Mouse (Mus musculus): ENCODE data around the gene 4933430I17Rik.
"Not testable (repeated sequence)": the region's sequence is repeated elsewhere in the genome, so short reads cannot be mapped to it uniquely, and the experiment has no call there.

4933430I17Rik gene

GRCm38 (mm10) chr4:62524651-62525488 lies at the start of gene 4933430I17Rik, which contains the start of gene Pole3:
Gene 4933430I17Rik, plus strand, starts transcription at chr4:62525369.
Gene Pole3, minus strand, starts transcription at chr4:62525068.
- peak; percentile 97 for DNase-seq (ENCODE audit: low spot score)

- DNase-seq (ENCODE audit: low spot score): no peak
These were observed 49.4 kb upstream of the 4933430I17Rik start for GRCm38 (mm10) chr4:62475793-62476192.

GRCm38 (mm10) chr4:62477542-62478244 lies 47.5 kb upstream of the 4933430I17Rik start:
- no peak for DNase-seq (ENCODE audit: low spot score)

GRCm38 (mm10) chr4:62479593-62479936 lies 45.6 kb upstream of the 4933430I17Rik start:
- not testable (repeated sequence) for DNase-seq (ENCODE audit: low spot score)

GRCm38 (mm10) chr4:62479937-62480708 lies 45.0 kb upstream of the 4933430I17Rik start, which contains the start of gene Bspry:
Gene Bspry, plus strand, starts transcription at chr4:62480053.
- peak; percentile 64 for DNase-seq (ENCODE audit: low spot score)

GRCm38 (mm10) chr4:62480709-62481605 lies 44.2 kb upstream of the 4933430I17Rik start:
- no peak for DNase-seq (ENCODE audit: low spot score)

GRCm38 (mm10) chr4:62484928-62485327 lies 40.2 kb upstream of the 4933430I17Rik start:
- DNase-seq (ENCODE audit: low spot score): no peak

- DNase-seq (ENCODE audit: low spot score): peak; percentile 45
These were observed 39.6 kb upstream of the 4933430I17Rik start for GRCm38 (mm10) chr4:62485450-62486161.

GRCm38 (mm10) chr4:62486162-62486696 lies 38.9 kb upstream of the 4933430I17Rik start:
- no peak for DNase-seq (ENCODE audit: low spot score)

- no peak for DNase-seq (ENCODE audit: low spot score)
These were observed 38.0 kb upstream of the 4933430I17Rik start for GRCm38 (mm10) chr4:62487172-62487571.

GRCm38 (mm10) chr4:62487914-62488313 lies 37.3 kb upstream of the 4933430I17Rik start:
- DNase-seq (ENCODE audit: low spot score): no peak

GRCm38 (mm10) chr4:62492682-62493081 lies 32.5 kb upstream of the 4933430I17Rik start:
- no peak for DNase-seq (ENCODE audit: low spot score)

- DNase-seq (ENCODE audit: low spot score): no peak
These were observed 30.9 kb upstream of the 4933430I17Rik start for GRCm38 (mm10) chr4:62494230-62494629.

- DNase-seq (ENCODE audit: low spot score): no peak
These were observed 29.2 kb upstream of the 4933430I17Rik start for GRCm38 (mm10) chr4:62495946-62496345.

- DNase-seq (ENCODE audit: low spot score): no peak
These were observed 28.4 kb upstream of the 4933430I17Rik start for GRCm38 (mm10) chr4:62496815-62497214.

- DNase-seq (ENCODE audit: low spot score): no peak
These were observed 24.4 kb upstream of the 4933430I17Rik start for GRCm38 (mm10) chr4:62500799-62501198.

GRCm38 (mm10) chr4:62501534-62501933 lies 23.6 kb upstream of the 4933430I17Rik start:
- no peak for DNase-seq (ENCODE audit: low spot score)

GRCm38 (mm10) chr4:62501964-62502732 lies 23.0 kb upstream of the 4933430I17Rik start:
- DNase-seq (ENCODE audit: low spot score): peak; percentile 81

GRCm38 (mm10) chr4:62502969-62503368 lies 22.2 kb upstream of the 4933430I17Rik start:
- no peak for DNase-seq (ENCODE audit: low spot score)
